Mouse (Mus musculus) adrenal gland, postnatal 25 days (tissue): ENCODE results near the gene Cdiptos. TPM values are rescaled to one million over a fixed set of nuclear protein-coding genes. Genes with fewer than 3 reads are reported as not detected.

ENCODE experiments used
- DNase-seq: peaks from one replicate; pipeline ENCODE4 v3.0.0; 2021; ENCODE audit warnings: mixed read lengths
- total RNA-seq: library from RNA; stranded (reverse); gene quantifications from 2 replicates; pipeline ENCODE4 v1.2.3, GENCODE M21; 2021

Gene Cdiptos
- total RNA-seq, 1 experiment from 2014 or later = 2.0 TPM

DNA sequence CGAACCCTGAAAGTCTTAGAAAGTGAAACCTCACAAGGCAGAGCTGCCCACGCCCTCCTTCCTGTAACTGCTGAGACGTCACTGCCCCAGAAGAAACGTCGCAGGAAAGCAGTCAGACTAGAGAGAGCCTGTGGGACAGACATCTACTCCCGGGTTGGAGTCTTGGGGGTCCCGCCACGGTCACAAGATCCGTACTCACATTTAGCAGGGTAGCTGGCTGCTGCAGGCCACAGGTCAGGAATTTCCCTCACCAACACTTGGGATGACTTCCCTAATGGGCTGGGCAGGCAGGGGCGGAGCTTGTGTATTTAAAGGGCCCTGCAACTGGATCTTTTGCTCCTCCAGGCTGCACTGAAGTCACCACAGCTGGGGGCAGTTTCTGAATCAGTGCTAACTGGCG lies 38.4 kb upstream of the Cdiptos start, which contains the start of gene Mvp:
Gene Mvp, minus strand, starts transcription at position 302 of the 400 bp plus-strand sequence.
- DNase-seq = peak; percentile 67

- DNase-seq = no peak
Measured at GRCm38 (mm10) chr7:127013385-127013784, 37.5 kb upstream of the Cdiptos start.

- DNase-seq = no peak
Measured at GRCm38 (mm10) chr7:127012845-127013244, 36.9 kb upstream of the Cdiptos start.

- DNase-seq = no peak
Measured at GRCm38 (mm10) chr7:127012374-127012773, 36.5 kb upstream of the Cdiptos start.

- no peak for DNase-seq
Measured at GRCm38 (mm10) chr7:127011717-127012116, 35.8 kb upstream of the Cdiptos start.

GRCm38 (mm10) chr7:127011051-127011450 lies 35.2 kb upstream of the Cdiptos start:
- DNase-seq = no peak

DNA sequence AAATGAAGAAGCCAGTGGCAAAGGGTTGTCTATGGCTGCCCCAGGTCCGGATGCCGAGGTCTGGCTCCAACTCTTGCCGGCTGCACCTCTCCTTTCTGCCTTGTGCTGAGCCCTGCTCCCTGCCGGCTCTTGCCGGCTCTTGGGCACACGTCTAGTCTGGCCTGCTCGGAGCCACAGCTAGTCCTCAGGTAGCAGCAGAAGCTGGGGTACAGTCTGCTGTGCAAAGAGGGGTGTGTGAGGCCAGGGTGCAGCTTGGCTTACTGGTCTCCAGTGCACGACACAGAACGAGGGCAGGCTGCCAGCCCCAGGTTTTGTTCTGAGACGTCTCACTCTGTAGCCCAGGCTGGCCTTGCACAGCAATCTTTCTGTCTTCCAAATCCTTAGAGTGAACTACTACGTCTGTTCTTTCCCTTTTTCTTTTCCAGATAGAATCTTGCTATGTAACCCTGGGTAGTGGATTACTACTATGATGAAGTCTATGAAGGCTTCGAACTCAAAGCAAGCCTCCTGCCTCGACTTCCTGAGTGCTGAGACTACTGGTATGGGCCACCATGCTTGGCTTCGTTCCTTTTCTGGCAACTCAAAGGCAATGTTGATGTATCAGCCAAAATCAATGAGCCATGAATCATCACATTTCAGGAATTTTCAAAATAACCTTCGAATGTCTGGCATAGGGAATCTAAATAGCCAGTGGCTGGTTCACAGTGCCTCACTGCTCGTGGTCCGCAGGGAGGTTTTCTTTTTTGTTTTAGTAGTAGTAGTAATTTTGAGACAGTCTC lies 33.6 kb upstream of the Cdiptos start:
- no peak for DNase-seq

GRCm38 (mm10) chr7:127008239-127009019 lies 32.5 kb upstream of the Cdiptos start:
- DNase-seq = peak; percentile 58

DNA sequence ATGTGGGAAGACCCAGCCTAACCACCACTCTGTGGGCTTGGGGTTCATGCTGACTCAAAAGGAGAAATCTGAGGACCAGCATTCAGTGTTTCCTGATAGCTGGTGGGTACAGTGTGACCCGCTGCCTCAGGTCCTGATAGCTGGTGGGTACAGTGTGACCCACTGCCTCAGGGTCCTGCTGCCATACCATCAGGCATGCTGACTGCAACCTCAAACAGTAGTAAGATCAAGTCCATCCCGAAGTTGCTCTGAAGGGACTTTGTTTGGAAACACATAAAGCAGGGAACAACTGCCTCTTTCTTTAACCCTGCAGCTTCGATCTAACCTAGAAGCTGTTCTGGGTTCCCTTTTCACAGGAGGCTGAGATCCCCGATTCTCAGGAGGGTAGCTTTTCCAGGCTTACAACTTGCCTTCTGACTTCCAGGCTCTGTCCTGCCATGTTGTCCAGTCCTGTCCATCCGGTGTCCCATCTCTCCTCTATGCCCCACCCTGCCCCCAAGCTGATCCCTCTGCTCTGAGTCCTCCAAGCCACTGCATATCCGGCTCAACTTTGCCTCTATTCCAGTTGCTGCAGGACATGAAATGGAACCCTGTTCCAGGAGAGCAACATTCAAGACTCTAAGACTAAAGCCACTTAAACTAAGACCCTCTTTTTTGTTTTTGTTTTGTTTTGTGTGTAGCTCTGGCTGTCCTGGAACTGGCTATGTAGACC lies 31.6 kb upstream of the Cdiptos start:
- DNase-seq = no peak

GRCm38 (mm10) chr7:127004122-127004875 lies 28.4 kb upstream of the Cdiptos start:
- DNase-seq = no peak

GRCm38 (mm10) chr7:127003620-127004019 lies 27.7 kb upstream of the Cdiptos start:
- DNase-seq = no peak

- no peak for DNase-seq
Measured at GRCm38 (mm10) chr7:126999568-126999967, 23.7 kb upstream of the Cdiptos start.

GRCm38 (mm10) chr7:126996449-126996848 lies 20.6 kb upstream of the Cdiptos start:
- DNase-seq = no peak

DNA sequence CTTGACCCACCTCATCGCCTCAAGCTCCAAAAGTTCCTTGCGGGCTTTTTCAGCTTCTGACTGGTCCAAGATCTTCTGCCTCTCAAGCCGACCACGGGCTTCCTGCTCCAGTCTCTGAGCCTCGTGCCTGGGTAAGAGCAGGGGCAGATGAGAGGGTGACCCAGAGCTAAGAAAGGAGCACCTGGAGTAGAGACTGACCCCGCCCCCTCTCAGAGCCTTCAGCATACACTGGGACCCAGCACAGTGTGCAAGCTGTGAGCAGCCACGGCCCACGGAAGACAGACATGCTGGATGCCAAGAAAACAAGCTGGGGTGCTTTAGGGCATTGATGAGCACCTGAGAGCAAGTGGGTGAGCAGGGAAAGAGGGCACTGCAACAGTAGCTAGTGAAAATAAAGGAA lies 12.9 kb upstream of the Cdiptos start:
- DNase-seq = no peak

DNA sequence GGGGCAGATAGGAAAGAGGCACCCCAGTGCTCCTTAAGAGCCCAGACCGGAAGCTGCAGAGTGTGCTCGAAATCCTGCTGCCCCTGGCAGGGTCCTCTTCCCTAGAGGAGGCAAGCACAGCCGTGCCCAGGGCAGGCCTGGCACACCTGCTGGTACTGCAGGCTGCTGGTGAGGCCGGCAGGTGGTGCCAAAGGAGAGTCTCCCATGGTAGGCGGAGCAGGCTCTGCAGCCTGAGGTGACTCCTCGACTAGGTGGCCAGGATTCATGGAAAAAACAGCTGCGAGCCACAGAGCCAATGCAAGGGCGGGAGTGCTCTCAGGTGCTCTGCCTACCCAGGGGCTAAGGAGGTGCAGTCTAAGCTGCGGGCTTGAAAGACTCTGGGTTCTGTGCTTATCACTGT lies 10.4 kb upstream of the Cdiptos start:
- DNase-seq = peak; percentile 28

DNA sequence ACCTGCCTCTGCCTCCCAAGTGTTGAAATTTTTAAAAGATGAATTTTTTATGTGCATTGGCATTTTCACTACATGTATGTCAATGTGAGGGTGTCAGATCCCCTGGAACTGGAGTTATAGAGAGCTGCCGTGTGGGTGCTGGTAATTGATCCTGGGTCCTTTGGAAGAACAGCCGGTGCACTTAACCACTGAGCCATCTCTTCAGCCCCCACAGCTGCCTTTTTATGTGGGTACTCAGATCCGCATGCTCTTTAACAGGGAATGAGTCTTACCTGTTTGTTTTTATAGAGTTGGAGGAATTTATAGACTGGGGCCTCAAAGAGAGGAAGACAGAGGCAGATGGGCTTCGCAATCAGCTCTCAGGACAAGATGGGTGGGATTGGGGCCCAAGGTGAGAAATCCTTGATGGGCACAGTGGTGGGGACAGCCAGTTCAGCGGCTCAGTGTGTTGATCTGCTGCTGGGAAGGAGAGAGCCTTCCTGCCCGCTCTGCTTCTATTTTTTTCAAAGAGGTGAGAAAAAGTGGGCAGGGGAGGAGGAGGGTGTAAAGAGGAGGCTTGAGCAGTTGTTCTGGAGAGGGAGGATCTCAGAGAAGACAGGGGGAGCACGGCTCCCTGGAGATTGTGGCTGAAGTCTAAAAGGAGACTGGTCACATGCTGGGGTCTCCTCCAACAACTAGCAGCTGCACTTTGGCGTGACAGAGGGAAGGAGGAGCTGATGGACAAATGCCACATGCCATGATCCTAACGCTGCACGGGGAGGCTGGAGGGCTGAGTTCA lies 9.0 kb upstream of the Cdiptos start:
- DNase-seq = no peak

DNA sequence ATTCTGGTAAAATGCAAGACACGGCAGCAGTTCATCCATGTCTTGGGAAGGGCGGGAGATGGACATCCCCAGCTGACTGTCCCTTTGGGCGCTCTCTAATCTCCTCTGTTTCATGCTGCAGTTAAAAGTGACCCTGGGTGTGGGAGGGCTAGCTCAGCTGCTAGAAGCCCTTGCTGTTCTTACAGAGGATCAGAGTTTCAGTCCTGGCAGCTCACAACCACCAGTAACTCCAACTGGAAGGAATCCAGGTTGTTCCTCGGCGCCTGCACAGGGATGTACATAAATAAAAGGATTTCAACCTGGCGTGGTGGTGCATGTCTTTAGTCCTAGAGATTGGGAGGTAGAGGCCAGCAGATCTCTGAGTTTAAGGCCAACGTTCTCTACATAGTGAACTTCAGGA lies 7.2 kb upstream of the Cdiptos start:
- no peak for DNase-seq

DNA sequence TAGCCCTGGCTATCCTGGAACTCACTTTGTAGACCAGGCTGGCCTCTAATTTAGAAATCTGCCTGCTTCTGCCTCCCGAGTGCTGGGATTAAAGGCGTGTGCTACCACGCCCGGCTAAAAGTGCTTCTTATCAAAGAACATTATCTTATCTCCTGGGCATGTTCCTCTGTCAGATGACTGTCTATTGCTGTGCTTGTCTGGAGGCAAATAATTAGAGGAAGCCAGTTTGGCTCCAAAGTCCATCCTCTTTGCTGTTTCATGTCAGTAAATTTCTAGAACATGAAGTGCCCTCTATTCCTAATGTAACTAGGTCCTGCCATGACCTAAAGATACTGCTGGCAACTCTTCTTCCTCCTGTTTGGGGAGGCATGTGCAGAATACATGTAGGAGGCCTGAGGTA lies 6.2 kb upstream of the Cdiptos start:
- DNase-seq = no peak

DNA sequence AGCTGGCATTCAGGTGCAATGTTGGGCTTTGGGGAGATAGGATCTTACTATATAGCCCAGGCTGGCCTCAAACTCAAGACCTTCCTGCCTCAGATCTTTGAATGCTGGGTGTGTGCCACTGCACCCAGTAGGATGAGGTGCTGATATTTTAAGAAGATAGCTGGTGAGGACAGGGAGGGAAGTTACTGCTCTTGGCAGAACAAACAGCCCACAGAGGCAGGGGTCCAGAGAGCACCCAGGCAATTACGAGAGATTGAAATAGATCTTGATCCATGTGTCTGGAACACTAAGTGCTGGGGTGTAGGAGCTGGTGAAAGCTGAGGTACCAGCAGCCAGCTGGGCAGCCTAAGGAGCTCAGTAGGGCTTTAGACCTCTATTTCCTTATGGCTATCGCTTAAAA lies 5.7 kb upstream of the Cdiptos start:
- DNase-seq = no peak

DNA sequence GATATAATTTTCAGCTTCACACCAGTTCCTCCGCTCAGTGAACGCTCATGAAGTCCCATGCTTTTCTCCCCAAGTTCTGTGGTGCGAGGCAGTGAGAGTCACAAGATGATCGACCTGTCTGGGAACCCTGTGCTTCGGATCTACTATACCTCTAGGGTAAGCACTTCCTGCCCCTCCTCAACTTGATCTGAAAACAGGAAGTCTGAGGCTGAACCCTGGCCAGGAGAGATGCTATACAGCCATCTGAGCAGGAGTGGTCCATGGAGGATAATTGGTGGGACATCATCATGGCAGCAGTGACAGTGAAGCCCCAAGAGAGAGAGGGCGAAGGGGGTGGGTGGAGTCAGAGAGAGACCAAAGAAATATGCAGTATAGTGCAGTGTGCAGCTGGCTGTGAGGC lies 2.9 kb upstream of the Cdiptos start:
- no peak for DNase-seq

DNA sequence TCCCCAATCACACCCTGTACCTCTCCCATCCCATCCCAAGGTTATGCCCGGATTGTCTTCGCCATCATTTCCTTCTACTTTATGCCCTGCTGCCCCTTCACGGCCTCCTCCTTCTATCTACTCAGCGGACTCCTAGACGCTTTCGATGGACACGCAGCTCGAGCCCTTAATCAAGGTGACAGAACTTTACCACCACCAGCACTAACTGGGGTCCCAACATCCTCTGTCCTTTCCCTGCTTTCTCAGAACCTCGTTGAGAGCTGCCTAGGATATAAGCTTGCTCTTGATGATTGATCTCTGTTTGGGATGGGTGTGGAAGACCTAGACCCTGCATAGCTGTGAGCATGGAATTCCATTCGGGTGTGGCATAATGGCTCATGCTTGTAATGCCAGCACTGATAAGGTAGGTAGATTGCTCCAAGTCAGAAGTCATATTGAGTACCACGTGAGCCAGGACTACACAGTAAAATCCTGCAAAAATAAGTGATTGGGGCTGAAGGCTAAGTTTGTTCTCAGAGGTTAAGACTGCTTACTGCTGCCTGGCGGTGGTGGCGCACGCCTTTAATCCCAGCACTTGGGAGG lies 1.1 kb upstream of the Cdiptos start:
- no peak for DNase-seq

DNA sequence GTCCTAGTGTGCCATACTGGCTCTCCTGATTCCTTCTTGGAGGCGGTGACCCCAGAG lies 177 bp downstream of the Cdiptos start, which contains the start of gene Cdipt:
Gene Cdipt, plus strand, starts transcription at position 22 of the 57 bp plus-strand sequence.
- no peak for DNase-seq
